In genomic region chr9:23011316-23011959, GRCm38 (mm10) we compare ENCODE assay signal across 11 mouse cellular contexts.
DNase-seq lines count a peak whose midpoint lies in the region; ATAC-seq and TF ChIP-seq lines count a peak whose summit lies in the region.
"Had no signal": no experiment of that assay in that cellular context is flagged by ENCODE, and none has a peak within 500 bp of the region (broad histone marks: within the 10 kb centered on the region; RNA-seq: fewer than 3 reads in every experiment).

No protein-coding gene starts in this region.

- H3K9me3 ChIP-seq in forebrain, postnatal 0 days (ENCODE audit: low read length), result no peaks in the 10 kb centered on the region
- H3K9me3 ChIP-seq in midbrain, embryonic 10.5 days (replicated peaks), result peaks cover 3% of the 10 kb centered on the region; the same call in 1 of the 2 replicates
- H3K9me3 ChIP-seq in intestine, postnatal 0 days (ENCODE audit: control insufficient read depth), result no peaks in the 10 kb centered on the region
- H3K9me3 ChIP-seq: heart, embryonic 15.5 days had no signal

- no peak overlapping the region for H3K9ac ChIP-seq in heart, adult 2 months (ENCODE audit: low read depth, low read length)
- no peak overlapping the region for H3K9ac ChIP-seq in forebrain, postnatal 0 days
- no peak overlapping the region for H3K9ac ChIP-seq in intestine, postnatal 0 days (ENCODE audit: low read depth, low read length)
- H3K9ac ChIP-seq: heart, embryonic 15.5 days had no signal

- intact Hi-C loops in heart, adult 2 months (cut with DNase I), result loop anchor here (10.0 kb wide), 1 partner anchor 297 kb away; no protein-coding TSS in a partner anchor

- H3K27me3 ChIP-seq in heart, adult 2 months (ENCODE audit: control insufficient read depth, insufficient read depth, low read length), result no peaks in the 10 kb centered on the region
- H3K27me3 ChIP-seq in forebrain, postnatal 0 days (ENCODE audit: insufficient read depth, low read length), result no peaks in the 10 kb centered on the region; the same call in none of the 2 replicates
- H3K27me3 ChIP-seq in midbrain, embryonic 10.5 days (ENCODE audit: low read depth, poor library complexity, severe bottlenecking), result peaks cover 69% of the 10 kb centered on the region
- no peaks in the 10 kb centered on the region for H3K27me3 ChIP-seq in intestine, postnatal 0 days (replicated peaks; ENCODE audit: control insufficient read depth, insufficient read depth, low read length)

- H3K4me2 ChIP-seq in forebrain, postnatal 0 days (ENCODE audit: low read depth), result no peak overlapping the region
- no peak overlapping the region for H3K4me2 ChIP-seq in intestine, postnatal 0 days (replicated peaks; ENCODE audit: low read depth)
- H3K4me2 ChIP-seq: heart, embryonic 15.5 days had no signal

- H3K4me1 ChIP-seq in heart, adult 2 months (ENCODE audit: control insufficient read depth, insufficient read depth, low read length), result peaks cover 2% of the 10 kb centered on the region
- H3K4me1 ChIP-seq in forebrain, postnatal 0 days (ENCODE audit: insufficient read depth), result 0 out of 2 replicates have a peak, but pooled peaks cover 3% of the 10 kb centered on the region
- peaks cover 55% of the 10 kb centered on the region for H3K4me1 ChIP-seq in midbrain, embryonic 10.5 days
- H3K4me1 ChIP-seq in intestine, postnatal 0 days (replicated peaks; ENCODE audit: control insufficient read depth, insufficient read depth, low read length), result no peaks in the 10 kb centered on the region

- ATAC-seq in forebrain, postnatal 0 days, result peak; percentile 51; the same call in 1 of the 2 replicates
- ATAC-seq in intestine, postnatal 0 days, result no peak

- no peak overlapping the region for H3K4me3 ChIP-seq in heart, adult 2 months
- no peak overlapping the region for H3K4me3 ChIP-seq in forebrain, postnatal 0 days (ENCODE audit: low read depth, low read length)
- no peak overlapping the region for H3K4me3 ChIP-seq in midbrain, embryonic 10.5 days
- no peak overlapping the region for H3K4me3 ChIP-seq in intestine, postnatal 0 days (ENCODE audit: low read depth, low read length)
- H3K4me3 ChIP-seq: erythroblast, embryonic 14.5 days; heart, embryonic 15.5 days had no signal

- DNase-seq in heart, postnatal 4 days, result peak; percentile 10
- no peak for DNase-seq in heart, adult 2 months
- peak; percentile 62 for DNase-seq in embryo, embryonic 11 days
- no peak for DNase-seq in forebrain, postnatal 0 days
- peak; percentile 59 for DNase-seq in midbrain, embryonic 10.5 days (ENCODE audit: low spot score)
- DNase-seq in right cerebral cortex, adult 18-20 months, result no peak
- DNase-seq in left cerebral cortex, adult 11 months (ENCODE audit: low spot score), result no peak
- DNase-seq: thymus, postnatal 25 days had no signal

- no peaks in the 10 kb centered on the region for H3K36me3 ChIP-seq in heart, adult 2 months (ENCODE audit: control insufficient read depth, insufficient read depth, low read length)
- H3K36me3 ChIP-seq in forebrain, postnatal 0 days (ENCODE audit: insufficient read depth), result no peaks in the 10 kb centered on the region
- no peaks in the 10 kb centered on the region for H3K36me3 ChIP-seq in midbrain, embryonic 10.5 days
- H3K36me3 ChIP-seq in intestine, postnatal 0 days (ENCODE audit: control insufficient read depth, insufficient read depth), result no peaks in the 10 kb centered on the region
- H3K36me3 ChIP-seq: heart, embryonic 15.5 days had no signal

- no peak for TF ChIP-seq EP300 in heart, adult 2 months (IDR thresholded peaks at IDR 0.05; ENCODE audit: insufficient read depth, low read depth, low read length)

- no peak for TF ChIP-seq CTCF in heart, adult 2 months (IDR thresholded peaks at IDR 0.05)
- no peak for TF ChIP-seq CTCF in forebrain, postnatal 0 days (IDR thresholded peaks at IDR 0.05; ENCODE audit: low read depth)
- no peak for TF ChIP-seq CTCF in intestine, postnatal 0 days (IDR thresholded peaks at IDR 0.05; ENCODE audit: low read depth)

- H3K27ac ChIP-seq in heart, adult 2 months, result no peak overlapping the region
- H3K27ac ChIP-seq in forebrain, postnatal 0 days (ENCODE audit: low read depth, low read length), result no peak overlapping the region
- 0 out of 2 replicates have a peak overlapping the region, but pooled peaks have one; percentile 13 for H3K27ac ChIP-seq in midbrain, embryonic 10.5 days (replicated peaks)
- no peak overlapping the region for H3K27ac ChIP-seq in intestine, postnatal 0 days (ENCODE audit: low read depth, low read length)
- H3K27ac ChIP-seq: heart, embryonic 15.5 days had no signal

- no peak for TF ChIP-seq POLR2A in heart, adult 2 months (IDR thresholded peaks at IDR 0.05; ENCODE audit: insufficient read depth, low read depth, low read length)

- H3K79me2 ChIP-seq in heart, adult 2 months (replicated peaks; ENCODE audit: control insufficient read depth, insufficient read depth, low read length), result no peaks in the 10 kb centered on the region

- 35% methylated on average over 7 of the region's 7 CpGs for WGBS in heart, adult 2 months
- 3% methylated on average over 7 of the region's 7 CpGs for WGBS in forebrain, postnatal 0 days
- 7% methylated on average over 7 of the region's 7 CpGs for WGBS in midbrain, embryonic 10.5 days
- WGBS in intestine, postnatal 0 days, result 54% methylated on average over 7 of the region's 7 CpGs

Comparison
In these comparisons a context has a peak if more than half of its experiments do, and no peak if none do; other contexts are left out.
1. DNase-seq: peak in heart, postnatal 4 days (single experiment), embryo, embryonic 11 days (single experiment) and midbrain, embryonic 10.5 days (single experiment); none in heart, adult 2 months (0 of 2), forebrain, postnatal 0 days (single experiment), right cerebral cortex, adult 18-20 months (single experiment) and left cerebral cortex, adult 11 months (single experiment).